Mouse (Mus musculus) embryonic fibroblast, embryonic 13.5 days (primary cell): ENCODE results near the gene Ak8.

Experiments
- CTCF ChIP-seq: IDR thresholded peaks from 2 replicates; pipeline ENCODE4 v1.5.1; 2011; ENCODE audit warnings: mild to moderate bottlenecking, control low read depth, low read length, moderate library complexity, borderline replicate concordance; ENCODE audit not compliant: insufficient read depth
- POLR2A ChIP-seq: IDR thresholded peaks from 2 replicates; pipeline ENCODE4 v1.6.1; 2011; ENCODE audit warnings: low read depth, mild to moderate bottlenecking, control low read depth, low read length, moderate library complexity

DNA sequence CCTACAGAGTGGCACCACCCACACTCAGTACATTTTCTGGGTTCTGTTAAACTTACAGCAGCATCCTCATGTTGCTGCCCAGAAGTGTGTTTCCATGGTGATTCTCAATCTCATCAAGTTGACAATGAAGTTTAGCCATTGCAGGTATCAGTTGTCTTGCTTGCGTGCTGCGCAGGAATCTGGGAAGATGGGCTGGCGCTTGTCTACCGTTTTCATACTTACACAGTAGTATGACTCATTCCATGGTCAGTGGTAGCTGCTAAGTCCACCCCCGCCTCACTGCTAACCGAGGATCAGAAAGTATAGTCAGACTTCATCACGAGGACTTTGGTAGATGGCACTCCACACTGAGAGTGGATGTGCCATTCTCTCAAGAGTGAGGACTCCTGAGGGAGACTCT lies 46.6 kb upstream of the Ak8 start:
- TF ChIP-seq POLR2A (no peak), CTCF (no peak)
